Mouse (Mus musculus) Muller cell, postnatal 12 days (primary cell): ENCODE results near the gene Sim2.

ENCODE experiments used
- DNase-seq: peaks from one replicate; pipeline ENCODE4 v3.0.0-alpha.2; 2015; ENCODE audit errors: inconsistent ontology term

The Sim2 gene

DNA sequence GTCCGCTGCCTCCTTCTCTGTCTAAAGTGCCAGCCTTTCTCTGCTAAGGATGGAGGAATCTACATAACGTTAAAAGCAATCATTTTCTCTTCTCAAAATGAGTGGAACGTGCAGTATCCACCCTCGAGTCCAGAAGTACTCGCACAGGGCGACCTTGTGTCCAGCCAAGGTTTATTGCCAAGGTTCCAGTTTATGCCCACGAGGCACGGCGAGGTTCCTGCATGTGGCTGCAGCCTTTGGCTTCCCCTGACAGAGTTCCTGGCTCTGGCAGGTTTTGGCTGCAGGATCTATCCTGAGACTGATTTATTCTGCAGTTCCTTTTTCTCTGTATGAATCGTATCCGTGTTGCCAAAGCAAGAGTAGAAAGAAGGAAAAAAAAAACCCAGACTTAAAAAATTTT, 78.3 kb downstream of the Sim2 start:
- no peak for DNase-seq

DNA sequence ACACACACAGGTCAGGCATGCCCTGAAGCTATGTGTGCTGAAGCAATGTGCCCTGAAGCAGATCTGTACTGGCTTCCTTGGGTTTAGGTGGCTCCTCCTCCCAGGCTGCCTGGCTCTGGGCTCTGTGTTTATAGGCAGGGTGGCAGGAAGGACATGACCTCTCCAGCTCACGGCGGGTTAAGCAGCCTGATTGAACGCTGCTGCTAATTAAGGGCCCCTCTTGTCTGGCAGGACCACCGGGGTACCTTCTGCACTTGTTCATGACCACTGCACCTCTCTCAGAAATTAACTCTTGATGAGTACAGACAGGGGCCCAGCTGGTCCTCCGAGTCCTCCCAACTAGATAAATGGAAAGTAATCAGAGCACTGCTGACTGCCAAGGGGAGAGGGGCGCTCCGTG, 79.5 kb downstream of the Sim2 start:
- DNase-seq = no peak

DNA sequence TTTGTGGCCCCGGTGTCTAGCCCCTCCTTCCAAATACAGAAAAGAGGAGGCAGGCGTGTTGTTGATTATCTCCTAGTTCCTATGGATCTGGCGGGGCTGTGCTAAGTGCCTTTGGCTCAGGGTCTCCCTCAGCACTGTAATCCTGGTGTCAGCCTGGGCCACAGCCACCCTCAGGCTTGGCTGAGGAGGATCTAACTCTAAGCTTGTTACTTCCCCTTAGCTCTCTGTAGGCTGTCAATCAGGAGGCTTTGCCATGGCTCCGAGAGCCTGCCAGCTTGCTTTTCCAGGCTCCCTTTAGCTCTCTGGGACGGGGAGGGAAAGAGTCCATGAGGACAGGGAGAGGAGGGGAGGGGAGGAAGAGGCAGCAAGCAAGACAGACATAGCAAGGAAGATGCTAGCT, 80.2 kb downstream of the Sim2 start:
- no peak for DNase-seq

DNA sequence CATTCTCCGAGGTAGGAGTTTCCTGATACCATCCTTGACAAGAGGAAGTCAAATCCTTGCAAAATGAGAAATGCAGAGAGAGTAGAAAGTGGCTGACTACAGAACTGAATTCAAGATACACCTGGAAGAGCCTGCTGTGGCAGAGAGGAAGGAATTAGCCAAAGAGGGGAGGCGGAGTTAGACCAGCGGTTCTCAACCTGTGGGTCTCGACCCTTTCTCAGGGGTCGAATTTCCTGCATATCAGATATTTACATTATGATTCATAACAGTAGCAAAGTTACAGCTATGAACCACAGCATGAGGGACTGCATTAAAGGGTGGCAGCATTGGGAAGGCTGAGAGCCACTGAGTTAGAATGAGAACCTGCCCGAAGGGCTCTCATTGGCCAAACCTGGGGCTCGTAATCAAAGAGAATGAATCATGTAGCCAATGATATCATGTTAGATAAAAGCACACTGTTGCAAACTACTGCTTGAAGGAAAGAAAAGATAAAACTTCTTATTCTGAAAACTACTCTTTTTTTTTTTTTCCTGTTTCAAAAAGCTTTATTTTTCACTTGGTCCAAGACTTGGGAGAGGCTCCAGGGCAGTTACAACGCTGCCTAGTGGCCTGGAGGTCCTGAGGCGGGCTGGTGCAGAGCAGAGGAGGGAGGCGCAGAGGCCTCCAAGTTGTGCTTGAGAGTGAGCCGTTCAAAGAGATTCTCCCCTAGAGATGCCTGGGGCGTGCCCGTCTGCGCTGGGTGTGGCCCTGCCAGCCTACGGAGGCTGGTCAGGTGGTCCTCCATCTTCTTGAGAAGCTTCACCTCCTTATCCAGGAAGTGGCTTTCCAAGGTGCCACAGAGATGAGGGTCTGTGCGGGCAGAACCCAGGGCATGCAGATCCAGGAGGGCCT, 84.2 kb downstream of the Sim2 start:
- no peak for DNase-seq

DNA sequence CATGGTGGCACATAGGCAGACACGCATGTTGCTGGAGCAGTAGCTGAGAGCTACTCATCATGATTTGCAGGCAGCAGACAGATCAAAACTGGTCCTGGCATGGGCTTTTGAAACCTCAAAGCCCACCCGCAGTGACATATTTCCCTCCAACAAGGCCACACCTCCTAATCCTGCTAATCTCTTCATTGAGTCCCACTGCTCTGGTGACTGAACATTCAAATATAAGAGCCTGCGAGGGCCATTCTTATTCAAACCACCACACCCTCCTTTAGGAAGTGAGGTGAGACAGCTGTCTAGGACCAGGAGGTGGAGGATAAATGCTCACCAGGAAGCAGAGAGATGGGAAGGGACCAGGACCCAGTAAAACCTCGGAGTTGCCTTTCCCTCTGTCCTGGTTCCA, 85.5 kb downstream of the Sim2 start:
- no peak for DNase-seq

DNA sequence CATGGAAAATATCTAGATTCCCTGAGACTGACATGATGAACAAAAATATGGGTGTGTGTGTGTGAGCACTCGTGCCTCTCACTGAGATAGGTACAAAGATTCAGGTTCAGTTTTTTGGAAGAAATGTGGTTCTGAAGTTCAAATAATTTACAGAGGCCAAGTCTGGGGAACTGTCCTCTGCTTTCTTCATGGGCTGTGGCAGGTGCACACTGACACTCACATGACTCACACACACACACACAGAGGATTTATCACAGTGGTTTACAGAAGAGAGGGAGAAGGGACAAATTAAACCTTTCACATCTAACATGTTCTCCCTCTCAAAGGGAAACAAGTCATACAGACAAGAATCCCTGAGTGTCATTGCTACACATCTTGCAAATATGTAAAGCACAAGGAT, 88.6 kb downstream of the Sim2 start:
- no peak for DNase-seq

DNA sequence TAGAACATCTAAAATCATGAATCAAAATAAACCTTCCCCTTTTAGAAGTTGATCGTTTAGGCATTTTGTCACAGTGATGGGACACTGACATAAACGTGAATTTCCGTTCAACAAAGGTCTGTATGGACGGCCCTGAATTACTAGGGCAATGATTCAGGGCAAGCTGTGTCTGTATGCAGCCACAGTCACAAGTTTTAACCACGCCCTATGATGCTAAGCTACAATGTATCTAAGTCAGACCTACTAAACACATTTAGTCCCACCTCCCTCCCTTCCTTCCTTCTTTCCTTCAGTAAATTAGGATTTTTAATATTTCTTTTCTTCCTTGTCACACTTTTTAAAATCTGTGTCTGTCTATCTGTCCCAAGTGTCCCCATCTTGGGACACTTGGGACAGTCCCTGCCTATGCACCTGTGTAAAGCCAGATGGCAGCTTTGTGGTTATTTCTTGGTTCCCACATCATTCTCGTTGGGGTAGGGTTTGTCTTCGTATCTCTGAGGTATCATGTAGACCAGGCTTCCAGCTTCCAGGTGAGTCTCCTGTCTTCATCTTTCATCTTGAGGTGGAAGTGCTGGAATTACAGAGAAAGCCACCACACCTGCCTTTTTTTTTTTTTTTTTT, 90.7 kb downstream of the Sim2 start:
- DNase-seq = no peak
